Mouse (Mus musculus): ENCODE results near the gene Prl3d3. TPM values are rescaled to one million over a fixed set of nuclear protein-coding genes. Genes with fewer than 3 reads are reported as not detected.
"Not testable (repeated sequence)": the region's sequence is repeated elsewhere in the genome, so short reads cannot be mapped to it uniquely, and the experiment has no call there.

Prl3d3 gene
- polyA plus RNA-seq (2016; fragmentation: Nextera tagmentation; extraction: Ambion mirVana): not detected in 2 replicates

DNA sequence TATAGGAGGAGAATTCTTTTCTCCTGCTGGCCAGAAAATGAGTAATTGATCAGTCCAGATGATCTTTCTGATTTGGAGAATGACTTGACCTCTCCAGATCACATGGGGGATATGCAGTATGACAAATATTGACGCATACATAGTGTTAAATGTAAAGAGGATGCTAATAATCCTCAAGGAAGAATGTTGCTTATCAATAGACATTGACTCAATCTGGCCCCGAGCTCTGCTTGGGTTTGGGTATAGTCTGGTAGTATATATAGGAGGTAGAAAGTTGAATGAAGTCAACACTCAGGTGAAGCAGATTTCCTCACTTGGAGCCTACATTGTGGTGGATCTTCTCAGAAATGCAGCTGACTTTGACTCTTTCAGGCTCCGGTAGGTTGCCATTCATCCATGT lies at the start of gene Prl3d3:
Gene Prl3d3, plus strand, starts transcription at position 301 of the 400 bp plus-strand sequence.
- DNase-seq (ENCODE audit: low spot score); H3K27ac ChIP-seq (replicated peaks); H3K27me3 ChIP-seq (ENCODE audit: low read depth, poor library complexity, severe bottlenecking); H3K36me3 ChIP-seq; H3K4me1 ChIP-seq; H3K4me3 ChIP-seq; H3K9me3 ChIP-seq (replicated peaks): not testable (repeated sequence)
- 85% methylated on average over 3 of the region's 3 CpGs for WGBS

DNA sequence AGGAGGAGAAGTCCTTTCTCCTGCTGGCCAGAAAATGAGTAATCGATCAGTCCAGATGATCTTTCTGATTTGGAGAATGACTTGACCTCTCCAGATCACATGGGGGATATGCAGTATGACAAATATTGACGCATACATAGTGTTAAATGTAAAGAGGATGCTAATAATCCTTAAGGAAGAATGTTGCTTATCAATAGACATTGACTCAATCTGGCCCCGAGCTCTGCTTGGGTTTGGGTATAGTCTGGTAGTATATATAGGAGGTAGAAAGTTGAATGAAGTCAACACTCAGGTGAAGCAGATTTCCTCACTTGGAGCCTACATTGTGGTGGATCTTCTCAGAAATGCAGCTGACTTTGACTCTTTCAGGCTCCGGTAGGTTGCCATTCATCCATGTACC lies 35.2 kb upstream of the Prl3d3 start, which contains the start of gene Prl3d2:
Gene Prl3d2, plus strand, starts transcription at position 301 of the 400 bp plus-strand sequence.
- not testable (repeated sequence) for H3K9me3 ChIP-seq (replicated peaks); H3K27ac ChIP-seq (replicated peaks); H3K27me3 ChIP-seq (ENCODE audit: low read depth, poor library complexity, severe bottlenecking); DNase-seq (ENCODE audit: low spot score); H3K4me3 ChIP-seq; H3K4me1 ChIP-seq; H3K36me3 ChIP-seq
- WGBS: 92% methylated on average over 4 of the region's 4 CpGs

- 81% methylated on average over 1 of the region's 1 CpGs for WGBS
- H3K4me3 ChIP-seq: no peak overlapping the region
- no peak for DNase-seq (ENCODE audit: low spot score)
- H3K4me1 ChIP-seq: no peaks in the 10 kb centered on the region
- no peaks in the 10 kb centered on the region for H3K9me3 ChIP-seq (replicated peaks)
- no peaks in the 10 kb centered on the region for H3K27me3 ChIP-seq (ENCODE audit: low read depth, poor library complexity, severe bottlenecking)
- no peaks in the 10 kb centered on the region for H3K36me3 ChIP-seq
- H3K27ac ChIP-seq (replicated peaks): no peak overlapping the region
Observed at GRCm38 (mm10) chr13:27148264-27148663, 8.3 kb upstream of the Prl3d3 start.

DNA sequence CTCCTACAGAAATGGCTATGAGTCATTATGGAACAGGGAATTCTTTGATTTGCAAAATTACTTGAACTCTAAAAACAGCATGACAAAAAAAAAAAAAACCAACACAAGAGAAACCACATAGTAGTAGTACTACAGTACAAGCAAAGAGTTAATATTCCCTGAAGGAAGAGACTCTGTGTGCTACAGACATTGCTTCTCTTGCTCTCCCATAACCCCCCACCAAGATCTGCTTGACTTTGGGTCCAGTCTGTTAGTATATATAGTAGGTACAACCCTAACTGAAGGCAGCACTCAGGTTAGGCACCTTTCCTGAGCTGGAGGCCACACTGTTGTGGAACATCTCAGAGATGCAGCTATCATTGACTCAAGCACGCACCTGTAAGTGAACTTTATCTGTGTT lies 39.8 kb downstream of the Prl3d3 start, which contains the start of gene Prl3c1:
Gene Prl3c1, plus strand, starts transcription at position 301 of the 400 bp plus-strand sequence.
- no peaks in the 10 kb centered on the region for H3K27me3 ChIP-seq (ENCODE audit: low read depth, poor library complexity, severe bottlenecking)
- H3K9me3 ChIP-seq (replicated peaks): peaks cover 5% of the 10 kb centered on the region; the same call in 1 of the 2 replicates
- no peaks in the 10 kb centered on the region for H3K4me1 ChIP-seq
- no peak within 1 kb of the TSS for H3K4me3 ChIP-seq
- no peaks in the 10 kb centered on the region for H3K36me3 ChIP-seq
- no peak within 1 kb of the TSS for H3K27ac ChIP-seq (replicated peaks)
- no peak for DNase-seq (ENCODE audit: low spot score)
- 85% methylated on average over 1 of the region's 1 CpGs for whole genome bisulfite sequencing

Other genes with a start within 250 kb of the Prl3d3 start
- gene Prl, start 99.2 kb upstream of the Prl3d3 start, polyA plus RNA-seq (2016; fragmentation: Nextera tagmentation; extraction: Ambion mirVana): not detected in 2 replicates
- gene Prl3d1, start 62.6 kb upstream of the Prl3d3 start, polyA plus RNA-seq (2016; fragmentation: Nextera tagmentation; extraction: Ambion mirVana): not detected in 2 replicates
- not detected in 2 replicates for gene Prl3d2, start 35.1 kb upstream of the Prl3d3 start, polyA plus RNA-seq (2016; fragmentation: Nextera tagmentation; extraction: Ambion mirVana)
- gene Prl3c1, start 39.9 kb downstream of the Prl3d3 start, polyA plus RNA-seq (2016; fragmentation: Nextera tagmentation; extraction: Ambion mirVana): not detected in 2 replicates
- 0.62 and 1.6 TPM in 2 replicates for gene Prl3b1, start 85.1 kb downstream of the Prl3d3 start, polyA plus RNA-seq (2016; fragmentation: Nextera tagmentation; extraction: Ambion mirVana)
- gene Prl3a1, start 102.6 kb downstream of the Prl3d3 start, polyA plus RNA-seq (2016; fragmentation: Nextera tagmentation; extraction: Ambion mirVana): not detected in 2 replicates
- gene Prl6a1, start 155.8 kb downstream of the Prl3d3 start, polyA plus RNA-seq (2016; fragmentation: Nextera tagmentation; extraction: Ambion mirVana): not detected in 2 replicates
- not detected in 2 replicates for gene Prl8a2, start 188.9 kb downstream of the Prl3d3 start, polyA plus RNA-seq (2016; fragmentation: Nextera tagmentation; extraction: Ambion mirVana)
- not detected in 2 replicates for gene Prl2b1, start 234.1 kb downstream of the Prl3d3 start, polyA plus RNA-seq (2016; fragmentation: Nextera tagmentation; extraction: Ambion mirVana)

Measured in midbrain, embryonic 10.5 days (tissue).